Mouse (Mus musculus) C2C12 (cell line): Measurements from ENCODE around the gene Ajap1.

Experiments
- CTCF ChIP-seq: IDR thresholded peaks from one replicate; pipeline ENCODE4 v1.5.1; 2011; ENCODE audit not compliant: control insufficient read depth, insufficient read depth, insufficient read length
- MAX ChIP-seq: IDR thresholded peaks from one replicate; pipeline ENCODE4 v1.6.1; 2011; ENCODE audit warnings: mild to moderate bottlenecking, control low read depth

- TF ChIP-seq MAX (no peak), CTCF (no peak)
Measured at GRCm38 (mm10) chr4:153514071-153514470, 31.5 kb upstream of the Ajap1 start.
